Mouse (Mus musculus) cerebellum, adult 8-10 months (tissue): ENCODE data around the gene Dscaml1.

Source experiments
- DNase-seq: peaks from one replicate; pipeline ENCODE4 v3.0.0; 2022

Gene Dscaml1

GRCm38 (mm10) chr9:45457200-45457599, 30.8 kb downstream of the Dscaml1 start:
- DNase-seq, result no peak

DNA sequence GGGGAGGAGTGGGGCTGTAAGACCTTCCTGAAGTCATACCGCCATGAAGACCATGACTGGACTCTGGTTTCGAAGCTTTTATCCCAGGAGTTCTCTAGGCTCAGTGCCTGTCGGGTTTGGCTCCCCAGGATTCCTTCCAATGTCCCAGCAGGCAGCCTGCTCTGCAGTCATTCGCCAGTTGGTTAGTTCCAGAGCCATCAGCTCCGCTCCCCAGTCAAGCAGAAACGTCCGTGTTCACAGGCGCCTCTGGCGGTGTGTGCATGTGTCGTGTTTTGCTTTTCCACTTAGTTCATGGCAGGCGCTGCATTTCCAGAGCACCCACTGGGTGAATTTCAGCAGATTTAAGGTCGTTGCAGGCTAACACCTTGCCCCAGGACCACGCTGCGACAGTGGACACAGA, 31.9 kb downstream of the Dscaml1 start:
- peak; percentile 33 for DNase-seq

GRCm38 (mm10) chr9:45465396-45466019, 39.1 kb downstream of the Dscaml1 start:
- no peak for DNase-seq

DNA sequence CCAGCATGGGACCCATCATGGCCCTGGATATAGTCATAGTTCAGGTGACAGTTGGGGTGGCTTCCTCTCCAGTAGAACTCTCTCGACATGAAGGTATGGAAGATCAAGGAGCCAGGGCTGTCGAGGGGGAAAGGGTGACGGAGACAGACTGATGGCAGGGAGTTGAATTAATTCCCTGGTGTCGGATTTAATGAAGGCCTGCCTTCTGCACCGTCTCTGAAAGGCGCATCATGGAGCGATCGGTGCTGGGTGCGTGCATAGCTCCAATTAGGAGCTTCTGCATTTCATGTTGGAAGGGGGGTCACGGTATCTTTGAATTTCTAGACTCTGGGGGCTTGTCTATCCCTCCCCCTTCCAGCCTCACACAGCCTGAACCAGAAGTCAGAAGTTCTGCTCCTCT, 41.8 kb downstream of the Dscaml1 start:
- DNase-seq, result no peak

GRCm38 (mm10) chr9:45470746-45471471, 44.5 kb downstream of the Dscaml1 start:
- no peak for DNase-seq

GRCm38 (mm10) chr9:45471691-45472090, 45.3 kb downstream of the Dscaml1 start:
- no peak for DNase-seq

- no peak for DNase-seq
Observed at GRCm38 (mm10) chr9:45474874-45475273, 48.4 kb downstream of the Dscaml1 start.

DNA sequence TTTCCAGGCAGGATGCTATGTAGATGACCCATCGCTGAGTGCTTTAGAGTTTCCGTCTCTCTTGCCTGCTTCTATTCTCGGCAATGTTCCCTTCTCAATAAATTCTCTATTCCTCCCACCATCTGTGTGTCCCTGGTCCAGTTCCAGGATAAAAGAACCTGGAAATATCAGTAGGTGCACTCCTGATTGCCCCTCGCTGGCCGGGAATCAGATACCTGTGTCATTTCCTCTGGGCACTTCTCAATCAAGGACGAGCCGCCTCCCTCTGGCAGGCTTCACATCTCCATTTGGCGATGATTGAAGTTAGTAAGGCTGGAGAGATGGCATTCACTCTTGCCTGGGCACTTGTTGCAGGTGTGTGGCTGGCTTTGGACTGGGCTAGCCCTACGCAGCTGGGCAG, 54.5 kb downstream of the Dscaml1 start:
- DNase-seq, result peak; percentile 23

DNA sequence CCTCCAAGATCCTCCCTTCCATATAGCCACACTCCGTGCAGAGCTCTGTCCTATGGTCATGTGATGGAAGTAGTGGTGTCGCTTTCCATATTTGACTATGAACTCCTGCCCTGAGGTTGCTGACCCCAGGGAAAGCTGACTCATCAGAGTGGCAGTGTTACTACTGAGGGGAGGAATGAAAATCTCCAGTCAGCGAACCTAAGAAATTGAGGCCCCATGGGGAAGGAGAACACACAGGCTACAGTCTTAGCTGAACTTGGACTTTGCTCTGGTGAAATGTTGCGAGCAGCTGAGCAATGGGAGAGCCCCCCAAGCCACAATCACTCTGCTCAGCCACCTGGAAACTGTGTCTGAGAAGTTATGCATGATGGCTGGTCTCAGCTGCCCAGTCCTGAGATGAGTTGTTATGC, 60.2 kb downstream of the Dscaml1 start:
- DNase-seq, result no peak

DNA sequence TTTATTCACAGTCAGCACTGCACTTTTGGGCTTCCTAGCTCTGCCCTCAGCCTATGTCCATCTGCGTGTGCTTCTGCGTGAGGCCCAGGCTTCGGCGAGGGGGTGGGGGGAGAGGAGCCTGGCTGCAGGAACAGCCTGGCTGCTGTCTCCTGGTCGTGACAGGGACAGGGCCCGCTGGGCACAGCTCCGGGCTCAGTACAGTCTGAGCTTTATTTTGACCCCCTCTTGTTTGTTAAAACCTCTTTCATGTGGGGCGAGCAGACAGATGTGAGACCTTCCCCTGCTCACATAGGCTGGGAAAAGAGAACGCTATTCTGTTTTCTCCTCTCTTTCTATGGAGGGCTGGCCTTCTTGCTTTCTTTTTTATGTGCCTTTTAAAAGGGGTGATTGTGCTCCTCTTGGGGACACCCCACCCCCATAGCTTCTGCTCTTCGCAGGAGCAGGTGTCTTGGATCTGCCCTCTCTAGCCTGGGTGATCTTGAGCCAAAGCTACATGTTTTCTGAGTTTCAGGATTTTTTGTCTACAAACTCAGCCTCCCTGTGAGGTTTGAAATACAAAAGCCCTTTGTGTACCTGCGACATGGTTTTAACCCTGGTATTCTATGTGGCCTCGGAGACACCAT, 60.9 kb downstream of the Dscaml1 start:
- DNase-seq, result peak; percentile 20

DNA sequence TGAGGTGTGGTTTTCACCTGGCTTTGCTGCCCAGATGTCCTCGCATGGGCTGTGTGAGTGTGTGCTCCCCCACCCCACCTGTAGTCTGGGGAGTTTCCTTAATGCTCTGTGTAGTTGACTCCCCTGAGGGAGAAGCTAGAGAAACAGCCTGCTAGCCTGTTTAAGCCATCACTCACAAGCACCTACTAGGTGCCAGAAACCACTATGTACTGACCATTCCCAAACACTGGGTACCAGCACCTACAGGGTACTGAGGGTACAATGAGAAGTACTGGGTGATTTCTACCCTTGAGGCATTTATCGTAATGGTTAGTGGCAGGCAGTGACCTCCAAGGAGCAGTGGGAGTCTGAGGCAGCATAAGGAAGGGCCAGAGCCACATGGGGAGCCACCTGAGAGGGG, 64.5 kb downstream of the Dscaml1 start:
- DNase-seq, result no peak

GRCm38 (mm10) chr9:45494889-45495288, 68.5 kb downstream of the Dscaml1 start:
- DNase-seq, result no peak

DNA sequence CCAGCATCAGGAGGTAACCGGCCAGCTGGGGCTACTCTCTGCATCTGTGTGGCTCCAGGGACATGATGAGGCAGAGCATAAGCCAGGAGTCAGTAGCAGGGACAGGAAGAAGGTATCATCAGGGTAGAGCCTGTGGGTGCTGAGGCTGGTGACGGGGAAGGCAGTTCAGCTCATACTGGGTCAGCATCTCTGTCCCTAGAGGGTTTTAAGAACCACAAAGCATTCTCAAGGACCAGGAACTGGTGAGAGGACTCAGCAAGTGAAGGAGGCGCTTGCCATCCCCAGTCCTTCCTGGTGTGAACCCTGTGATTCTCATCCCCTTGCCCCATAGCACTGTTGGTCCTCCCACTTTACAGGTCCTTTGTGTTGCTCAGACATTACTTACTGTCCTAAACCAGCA, 69.9 kb downstream of the Dscaml1 start:
- DNase-seq, result no peak

DNA sequence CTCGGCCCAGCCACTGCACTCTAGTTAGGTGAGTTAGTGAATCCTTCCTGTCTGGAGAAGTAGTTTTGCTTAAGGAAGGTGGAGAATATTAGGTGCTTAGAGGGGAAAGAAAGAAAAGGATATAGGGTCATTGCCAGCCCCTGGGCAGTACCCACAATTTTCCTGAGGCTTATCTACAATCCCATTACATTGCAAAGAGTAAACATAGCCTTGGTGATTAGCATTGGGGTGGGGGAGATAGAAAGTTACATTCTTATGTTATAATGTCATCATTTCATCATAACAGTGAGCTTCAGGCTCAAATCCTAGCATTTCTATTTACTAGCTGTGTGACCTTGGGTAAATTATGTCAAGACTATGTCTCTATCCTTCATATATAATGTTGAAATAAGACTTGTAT, 70.5 kb downstream of the Dscaml1 start:
- no peak for DNase-seq

DNA sequence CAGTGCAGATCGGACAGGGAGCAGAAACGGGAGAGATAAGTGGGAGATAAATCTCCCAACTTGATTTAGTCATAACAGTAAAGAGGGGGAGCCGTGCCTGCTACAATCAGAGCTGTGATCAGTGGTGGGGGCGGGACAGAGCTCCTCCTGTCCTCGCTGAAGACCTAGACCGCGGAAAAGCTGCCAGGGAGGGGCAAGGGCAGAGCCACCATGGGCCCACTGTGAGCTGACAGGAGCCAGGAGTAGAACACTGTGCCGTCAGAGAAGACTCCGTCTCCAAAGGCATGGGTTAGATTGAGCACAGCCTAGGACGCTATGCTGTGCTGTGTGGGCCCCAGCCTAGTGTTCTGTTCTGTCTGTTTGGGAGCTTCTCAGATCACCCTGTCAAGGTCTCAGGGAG, 72.8 kb downstream of the Dscaml1 start:
- DNase-seq, result no peak

GRCm38 (mm10) chr9:45500071-45500595, 73.7 kb downstream of the Dscaml1 start:
- no peak for DNase-seq

DNA sequence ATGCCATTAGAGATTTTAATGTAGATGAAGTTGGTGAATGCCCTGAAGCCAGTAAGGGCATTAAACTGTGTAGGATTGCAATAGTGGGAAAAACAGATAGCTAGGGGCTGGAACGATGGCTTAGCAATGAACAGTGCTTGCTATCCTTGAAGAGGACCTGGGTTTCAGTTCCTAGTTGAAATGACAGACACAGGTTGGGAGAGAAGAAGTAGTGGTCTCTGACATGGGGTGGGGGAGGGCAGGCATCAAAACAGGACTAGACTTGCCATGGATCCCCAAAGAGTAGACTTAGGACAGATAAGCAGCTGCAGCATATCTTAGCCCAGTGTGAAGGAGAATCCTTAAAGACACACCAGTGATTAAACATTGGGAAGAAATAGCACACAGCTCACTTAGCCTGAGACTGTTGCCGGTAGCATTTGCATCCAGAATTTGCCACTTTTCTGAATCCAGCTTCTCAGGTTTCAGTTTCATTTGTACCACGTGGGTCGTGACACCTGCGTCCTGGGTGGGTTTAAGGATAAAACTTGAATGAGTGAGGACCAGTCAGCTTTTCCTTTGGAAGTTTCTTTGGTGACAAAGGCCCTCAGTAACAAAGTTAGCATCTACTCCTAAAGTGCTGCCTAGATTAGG, 75.0 kb downstream of the Dscaml1 start:
- DNase-seq, result no peak

DNA sequence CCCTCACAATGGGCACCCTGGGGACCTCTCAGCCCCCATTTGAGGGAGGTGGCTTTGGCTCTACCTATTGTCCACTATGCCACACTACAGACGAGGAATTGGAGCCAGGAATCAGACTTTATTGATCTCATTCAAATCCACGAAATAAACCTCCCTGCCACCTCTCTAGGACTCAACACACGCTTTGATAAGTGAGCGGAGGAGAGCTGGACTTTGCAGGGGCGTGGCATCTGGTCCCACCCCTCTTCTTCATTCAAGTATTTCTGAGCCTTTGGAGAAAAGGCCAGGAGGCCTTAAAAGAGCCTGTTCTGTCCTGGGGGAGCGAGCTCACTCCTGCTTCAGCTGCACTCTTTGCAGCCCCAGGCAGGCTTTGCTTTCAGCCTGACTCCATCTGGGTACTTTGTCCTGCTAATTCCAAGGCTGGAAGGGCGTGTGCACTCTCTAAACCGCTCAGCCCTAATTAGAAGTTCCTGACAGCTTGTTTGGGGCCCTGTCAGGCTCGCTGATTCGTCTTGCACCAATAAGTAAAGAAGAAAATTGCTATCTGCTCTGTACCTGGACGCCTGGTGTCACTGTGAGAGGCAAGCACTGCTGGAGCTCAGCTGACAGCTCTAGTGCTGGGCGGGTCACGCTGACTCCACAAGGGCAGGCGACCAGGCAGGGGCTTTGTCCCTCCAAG, 75.7 kb downstream of the Dscaml1 start:
- DNase-seq, result no peak

DNA sequence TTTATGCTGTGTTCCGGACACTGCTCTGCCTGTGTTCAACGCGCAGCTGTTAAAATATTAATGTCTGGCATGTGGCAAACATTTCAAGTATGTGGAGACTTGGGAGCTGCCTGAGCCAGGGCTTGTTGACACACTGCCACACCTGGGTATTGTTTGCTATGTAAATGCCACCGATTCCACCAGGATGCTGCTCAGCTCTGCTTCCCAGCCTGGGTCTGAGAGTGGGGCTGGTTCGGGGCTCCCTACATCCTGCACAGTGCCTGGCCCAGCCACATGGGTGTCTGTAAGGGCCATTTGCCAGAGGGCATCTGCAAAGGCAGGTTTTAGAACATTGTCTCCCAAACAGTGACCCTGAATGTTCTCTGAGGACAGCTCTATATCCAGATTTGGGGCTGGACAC, 78.5 kb downstream of the Dscaml1 start:
- no peak for DNase-seq

DNA sequence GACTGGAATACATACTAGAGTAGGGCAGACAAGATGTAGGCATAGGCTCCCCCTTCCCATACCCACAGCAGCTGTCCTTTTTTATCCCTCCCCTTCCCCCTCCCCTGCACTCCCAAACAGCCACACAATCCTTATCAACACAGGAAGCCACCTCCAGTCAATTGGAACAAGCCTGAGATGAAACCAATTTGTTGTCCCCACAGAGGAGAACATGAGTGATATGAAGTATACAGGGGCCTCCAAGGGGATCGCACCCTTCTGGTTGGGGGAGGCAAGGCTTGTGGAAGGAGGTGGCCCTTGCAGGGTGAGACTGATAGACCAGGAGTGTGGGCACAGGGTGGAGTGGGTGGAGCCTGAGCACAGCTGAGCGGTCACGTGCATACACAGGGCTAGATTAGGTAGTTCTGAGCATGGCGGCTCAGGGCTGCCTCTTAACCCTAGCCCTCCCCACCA, 79.1 kb downstream of the Dscaml1 start:
- no peak for DNase-seq

DNA sequence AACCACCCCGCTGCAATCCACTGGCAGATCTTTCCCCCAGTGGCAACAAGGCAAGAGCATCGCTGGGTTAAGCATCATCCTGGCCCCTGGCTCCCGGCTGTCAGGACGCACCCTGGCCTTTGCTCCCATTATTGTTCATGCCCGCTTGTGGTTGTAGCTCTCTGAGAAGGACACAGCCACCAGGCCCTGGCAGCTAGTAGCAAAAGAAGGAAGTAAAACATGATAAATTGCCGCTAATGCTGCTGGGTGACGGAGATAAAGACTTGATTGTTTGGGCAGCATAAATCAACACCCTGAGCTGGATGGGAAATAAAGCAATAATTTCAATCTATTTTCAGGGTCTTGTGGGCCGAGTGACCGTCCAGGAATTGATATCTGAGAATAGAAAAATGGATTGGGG, 81.1 kb downstream of the Dscaml1 start:
- no peak for DNase-seq

DNA sequence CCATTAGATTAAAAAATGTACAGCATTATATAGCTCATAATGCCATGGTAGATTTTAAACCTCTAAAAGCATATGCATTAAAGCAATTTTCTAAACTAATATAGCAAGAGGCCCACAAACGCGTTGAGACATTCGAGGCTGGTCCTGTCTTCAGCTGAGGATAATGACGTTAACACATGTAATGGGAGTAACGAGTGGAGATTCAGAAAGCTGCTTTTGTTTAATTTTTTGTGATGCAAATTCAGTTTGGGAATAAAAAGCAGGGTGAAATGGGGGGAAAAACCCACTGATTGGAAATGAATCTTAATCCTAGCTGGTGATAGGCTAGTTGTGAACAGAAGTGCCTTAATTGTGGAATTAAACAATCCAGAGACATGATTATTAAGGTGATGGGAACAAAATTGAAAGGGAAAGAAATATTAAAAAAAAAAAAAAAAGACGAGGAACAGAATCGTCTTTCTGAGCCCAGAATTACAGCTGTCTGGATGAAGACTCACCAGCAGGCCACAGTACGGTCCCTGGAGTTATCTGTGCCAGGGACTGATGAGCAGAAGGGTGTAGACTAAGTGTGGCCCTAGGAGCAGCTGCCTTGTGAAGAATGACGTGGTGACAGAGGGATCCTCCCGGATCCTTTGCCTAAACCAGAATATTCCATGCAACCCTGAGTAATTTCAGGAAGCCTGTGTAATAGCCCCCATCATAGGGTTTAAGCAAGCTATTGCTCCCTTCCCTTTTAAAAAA, 84.5 kb downstream of the Dscaml1 start:
- DNase-seq, result no peak
